Mouse (Mus musculus) lung, adult 18-20 months (tissue): ENCODE data around the gene Parp1.

ENCODE experiments used
- DNase-seq, 2 experiments: peaks; one replicate each; pipeline ENCODE4 v3.0.0; 2022; ENCODE audit warnings: mixed read lengths in 2 of 2

The Parp1 gene

DNA sequence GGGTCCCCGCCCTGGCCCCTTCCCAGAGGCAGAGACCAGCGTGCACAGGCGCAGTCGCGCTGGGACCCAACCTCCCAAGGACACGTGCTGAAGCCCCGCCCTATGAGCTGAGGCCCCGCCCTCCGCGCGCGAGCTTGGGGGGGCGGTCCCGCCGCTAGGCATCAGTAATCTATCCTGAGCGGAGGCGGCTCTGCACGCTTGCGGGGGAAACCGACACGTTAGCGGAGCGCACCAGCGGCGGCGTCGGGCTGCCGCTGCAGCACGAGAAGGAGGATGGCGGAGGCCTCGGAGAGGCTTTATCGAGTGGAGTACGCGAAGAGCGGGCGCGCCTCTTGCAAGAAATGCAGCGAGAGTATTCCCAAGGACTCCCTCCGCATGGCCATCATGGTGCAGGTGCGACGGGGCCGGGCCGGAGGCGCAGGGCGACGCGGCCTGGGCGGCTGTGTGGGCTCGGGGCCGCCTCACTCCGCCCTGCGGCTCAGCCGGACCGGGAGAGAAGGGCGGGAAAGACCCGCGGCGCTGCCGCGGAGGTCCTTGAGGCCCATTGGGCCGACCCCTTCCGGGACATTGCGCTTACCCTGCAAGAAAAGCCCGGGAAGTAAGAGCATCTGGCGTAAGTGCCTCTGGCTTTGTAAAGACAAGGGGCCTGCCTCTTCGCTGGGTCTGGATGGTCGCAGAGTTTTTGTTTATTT lies at the start of gene Parp1:
Parp1 (plus strand) TSS at position 164 of the 692 bp plus-strand sequence.
- DNase-seq, result peak; percentile 95 to 96

GRCm38 (mm10) chr1:180519520-180519919 lies 49.2 kb upstream of the Parp1 start:
- no peak for DNase-seq

- no peak for DNase-seq
Observed at GRCm38 (mm10) chr1:180520190-180520589, 48.5 kb upstream of the Parp1 start.

DNA sequence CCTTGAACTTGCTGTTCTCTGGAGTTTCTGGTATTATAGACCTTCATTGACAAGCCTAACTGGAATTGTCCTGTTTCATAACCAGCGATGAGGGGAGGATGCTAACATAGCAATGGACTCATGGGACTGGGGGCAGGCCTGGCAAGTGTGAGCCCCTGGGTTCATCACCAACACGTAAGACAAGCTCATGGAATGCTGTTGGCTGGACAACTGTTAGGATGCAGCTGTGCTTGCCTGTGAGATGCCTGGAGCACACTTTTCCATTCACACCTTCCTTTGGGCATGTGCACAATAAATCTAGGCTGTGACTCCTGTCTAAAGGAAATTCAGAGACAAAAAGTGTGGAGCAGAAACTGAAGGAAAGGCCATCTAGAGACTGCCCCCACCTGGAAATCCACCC lies 45.4 kb upstream of the Parp1 start:
- no peak for DNase-seq

- no peak for DNase-seq
Observed at GRCm38 (mm10) chr1:180525301-180525700, 43.4 kb upstream of the Parp1 start.

DNA sequence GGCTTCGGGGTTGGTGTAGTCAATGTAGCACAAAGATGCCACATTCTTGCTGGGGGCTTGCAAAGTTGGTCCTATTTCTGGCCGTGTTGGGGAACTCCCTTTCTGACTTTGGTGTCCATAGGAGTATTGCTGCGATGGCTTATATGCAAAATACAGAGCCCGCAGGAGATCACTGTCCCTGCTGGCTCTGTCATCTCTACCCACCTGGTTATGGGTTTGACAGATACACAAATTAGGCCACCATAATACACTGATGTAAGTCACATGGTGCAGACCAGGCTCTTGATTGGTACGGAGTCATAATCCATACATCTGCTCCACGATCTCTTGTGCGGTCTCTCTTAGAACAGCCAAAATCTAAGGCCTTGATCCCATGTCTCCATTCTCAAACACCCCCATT lies 38.9 kb upstream of the Parp1 start:
- no peak for DNase-seq

- DNase-seq, result no peak
Observed at GRCm38 (mm10) chr1:180530457-180531263, 38.1 kb upstream of the Parp1 start.

- DNase-seq, result no peak
Observed at GRCm38 (mm10) chr1:180532671-180533070, 36.1 kb upstream of the Parp1 start.

DNA sequence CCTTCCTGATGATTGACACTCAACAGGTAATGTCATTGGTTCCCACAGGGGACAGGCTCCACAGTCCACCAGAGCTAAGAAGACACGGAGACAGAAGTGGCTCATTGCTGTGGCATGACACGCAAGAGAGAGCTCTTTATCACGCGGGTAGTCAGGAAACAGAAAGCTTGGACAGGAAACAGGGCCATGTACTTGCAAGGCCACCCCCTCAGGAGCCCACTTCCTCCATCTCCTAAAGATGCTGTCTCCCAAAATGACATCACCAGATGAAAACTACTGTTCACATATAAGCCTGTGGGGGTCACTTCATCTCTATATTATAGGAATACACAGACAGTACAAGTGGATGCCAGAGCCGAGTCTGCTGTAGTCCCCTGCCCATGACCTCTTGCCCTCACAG lies 32.0 kb upstream of the Parp1 start:
- no peak for DNase-seq

GRCm38 (mm10) chr1:180541251-180541650 lies 27.5 kb upstream of the Parp1 start:
- no peak for DNase-seq

GRCm38 (mm10) chr1:180541883-180542711 lies 26.6 kb upstream of the Parp1 start:
- DNase-seq, result no peak

- DNase-seq, result no peak
Observed at GRCm38 (mm10) chr1:180542712-180543371, 25.9 kb upstream of the Parp1 start.

DNA sequence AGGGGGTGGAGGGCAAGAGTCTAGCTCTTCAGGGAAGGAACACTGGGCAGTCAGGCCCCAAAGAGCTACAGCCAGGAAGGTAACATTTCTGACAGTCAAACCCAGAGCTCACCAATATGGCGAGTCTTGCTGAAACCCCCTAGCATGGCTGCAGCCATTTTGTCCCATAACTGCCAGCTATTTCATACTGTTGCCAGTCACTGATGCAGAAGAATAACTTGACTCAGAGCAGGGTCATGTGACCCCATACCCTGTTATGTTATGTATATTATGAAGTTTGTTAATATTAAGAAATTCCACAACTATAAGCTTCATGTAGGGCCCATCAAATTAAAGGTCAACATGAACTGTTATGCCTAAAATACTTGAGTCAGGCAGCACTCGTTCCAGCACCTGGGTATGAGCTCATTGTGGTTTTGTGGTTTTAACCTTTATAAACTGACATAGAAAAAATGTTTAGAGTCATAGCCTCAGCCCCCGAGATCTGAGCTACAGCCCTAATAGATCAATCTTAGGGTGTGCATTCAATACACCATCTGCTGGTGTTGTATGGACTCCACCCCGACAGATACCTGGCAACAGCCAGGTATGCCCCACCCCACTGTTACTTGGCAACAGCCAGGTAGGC lies 22.7 kb upstream of the Parp1 start:
- no peak for DNase-seq

DNA sequence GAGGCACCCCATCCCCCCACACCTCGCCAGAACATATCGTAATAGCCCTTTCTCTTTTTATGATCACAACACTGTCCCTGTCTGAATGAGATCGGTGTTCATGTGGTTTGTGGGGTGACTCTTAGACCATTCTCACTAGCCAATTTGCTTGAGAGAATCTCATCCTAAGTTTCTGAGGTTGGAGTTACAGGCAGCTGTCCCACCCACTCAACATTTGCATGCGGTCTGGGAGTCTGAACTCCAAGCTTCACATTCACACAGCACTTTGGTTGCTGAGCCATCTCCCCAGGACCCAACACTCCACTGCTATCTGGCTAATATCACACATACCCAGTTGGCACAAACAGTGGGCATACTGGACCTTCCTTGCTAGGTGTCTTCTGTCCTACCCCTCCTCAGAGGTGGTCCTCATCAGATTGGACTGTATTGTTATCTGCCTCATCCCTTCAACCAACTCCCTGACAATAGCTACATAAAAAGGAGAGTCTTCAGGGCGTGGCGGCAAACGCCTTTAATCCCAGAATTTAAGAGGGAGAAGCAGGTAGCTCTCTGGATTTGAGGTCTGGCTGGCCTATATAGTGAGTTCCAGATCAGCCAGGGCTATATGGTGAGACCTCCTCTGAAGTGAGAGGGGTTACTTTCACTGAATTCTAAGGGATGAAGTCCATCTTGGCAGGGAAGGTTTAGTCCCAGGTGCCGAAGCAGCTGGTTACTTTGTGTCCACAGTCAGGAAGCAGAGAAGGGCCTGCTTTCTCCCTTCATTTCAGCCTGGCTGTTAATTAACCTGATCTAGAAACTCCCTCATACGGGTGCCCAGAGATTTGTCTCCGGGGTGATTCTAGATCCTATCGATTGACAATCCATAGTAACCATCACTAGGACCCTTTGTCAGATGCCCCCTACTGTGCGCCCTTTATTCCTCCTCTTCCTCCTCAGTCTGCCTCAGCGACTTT lies 21.6 kb upstream of the Parp1 start:
- DNase-seq, result no peak

- no peak for DNase-seq
Observed at GRCm38 (mm10) chr1:180547751-180548669, 20.7 kb upstream of the Parp1 start.

- DNase-seq, result no peak
Observed at GRCm38 (mm10) chr1:180549539-180550308, 19.0 kb upstream of the Parp1 start.

DNA sequence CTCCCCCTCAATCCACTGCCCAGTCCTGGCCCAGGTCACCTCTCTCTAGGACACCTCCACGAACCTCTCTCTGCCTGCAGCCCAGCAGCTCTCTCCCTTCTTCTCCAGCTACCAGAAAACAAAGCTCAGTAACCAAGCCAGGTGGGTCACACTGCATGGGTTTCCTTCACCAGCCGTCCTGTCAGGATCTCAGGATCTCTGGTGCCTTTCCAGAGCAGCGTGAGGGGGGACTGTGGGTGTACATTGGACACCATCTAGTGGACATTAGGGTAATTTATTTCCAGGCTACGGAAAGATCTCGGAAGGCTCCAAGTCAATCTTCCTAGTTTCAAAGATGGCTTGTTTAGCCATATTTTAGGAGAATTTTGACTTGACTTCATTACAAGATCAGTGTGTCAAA lies 18.0 kb upstream of the Parp1 start:
- no peak for DNase-seq

- DNase-seq, result no peak
Observed at GRCm38 (mm10) chr1:180556899-180557298, 11.8 kb upstream of the Parp1 start.

DNA sequence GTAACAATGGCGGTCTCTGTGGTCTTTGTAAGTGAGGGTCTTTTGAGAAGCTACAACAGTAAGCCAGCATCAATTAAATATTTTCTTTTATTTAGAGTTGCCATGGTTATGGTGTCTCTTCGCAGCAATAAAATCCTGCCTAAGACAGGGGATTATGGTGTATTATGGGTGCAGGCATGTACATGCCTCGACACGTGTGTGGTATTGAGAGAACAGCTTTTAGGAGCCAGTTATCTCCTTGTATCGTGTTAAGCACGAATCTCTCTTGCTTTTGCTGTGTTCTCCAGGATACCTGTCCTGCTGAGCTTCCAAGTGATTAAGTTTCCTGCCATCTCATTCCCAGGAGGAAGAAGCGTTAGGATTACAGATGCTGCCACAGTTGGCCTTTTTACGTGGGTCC lies 9.3 kb upstream of the Parp1 start:
- DNase-seq, result no peak
